Mouse (Mus musculus): ENCODE results near the gene Dst. TPM values are rescaled to one million over a fixed set of nuclear protein-coding genes. Genes with fewer than 3 reads are reported as not detected.

Dst gene
- total and polyA plus RNA-seq, 3 experiments = 0.08 to 0.60 TPM; not detected in 1

DNA sequence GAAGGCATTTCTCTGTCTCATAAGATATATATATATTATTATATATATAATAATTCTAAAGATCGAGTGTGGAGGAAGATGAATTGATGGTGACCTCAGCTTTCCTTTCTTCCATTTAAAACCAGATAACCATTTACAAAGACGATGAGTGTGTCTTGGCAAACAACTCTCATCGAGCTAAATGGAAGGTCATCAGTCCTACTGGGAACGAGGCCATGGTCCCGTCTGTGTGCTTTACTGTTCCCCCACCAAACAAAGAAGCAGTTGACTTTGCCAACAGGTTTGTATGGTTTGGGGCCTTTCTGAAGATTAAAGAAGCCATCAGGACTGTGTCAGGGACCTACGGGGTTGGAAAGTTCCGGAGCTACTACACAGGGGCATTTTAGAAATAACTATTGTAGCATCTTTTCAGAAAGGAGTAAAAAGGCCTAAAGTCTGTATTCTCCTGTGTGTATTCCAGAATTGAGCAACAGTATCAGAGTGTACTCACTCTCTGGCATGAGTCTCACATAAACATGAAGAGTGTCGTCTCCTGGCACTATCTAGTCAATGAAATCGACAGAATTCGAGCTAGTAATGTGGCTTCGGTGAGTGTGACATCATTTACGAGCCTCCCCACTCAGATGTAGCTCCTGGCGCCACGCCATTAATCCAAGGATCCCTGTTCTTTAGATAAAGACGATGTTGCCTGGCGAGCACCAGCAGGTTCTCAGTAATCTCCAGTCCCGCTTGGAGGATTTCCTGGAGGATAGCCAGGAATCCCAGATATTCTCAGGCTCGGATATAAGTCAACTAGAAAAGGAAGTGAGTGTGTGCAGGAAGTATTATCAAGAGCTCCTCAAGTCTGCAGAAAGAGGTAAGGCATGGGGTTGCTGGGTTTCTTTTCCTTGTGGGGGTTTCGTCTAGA, 259.4 kb downstream of the Dst start:
- DNase-seq (ENCODE audit: low read depth, low spot score) = no peak
- H3K27ac ChIP-seq (ENCODE audit: control insufficient read depth, low read depth, low read length) = no peak overlapping the region

DNA sequence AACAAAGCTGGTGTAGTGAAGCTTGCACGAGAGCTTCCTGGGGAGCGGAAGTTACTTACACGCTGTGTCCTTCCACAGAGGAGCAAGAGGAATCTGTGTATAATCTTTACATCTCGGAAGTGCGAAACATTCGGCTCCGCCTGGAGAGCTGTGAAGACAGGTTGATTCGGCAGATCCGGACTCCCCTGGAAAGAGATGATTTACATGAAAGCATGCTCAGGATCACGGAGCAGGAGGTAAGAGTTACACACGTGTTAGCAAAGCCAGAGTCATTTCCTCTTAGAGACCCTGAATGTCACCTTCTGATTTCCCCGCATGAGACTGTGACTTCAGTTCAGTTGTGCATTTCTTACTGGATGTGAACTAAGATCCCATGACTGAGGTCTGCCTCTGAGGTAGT, 261.1 kb downstream of the Dst start:
- Histone ChIP-seq H3K9ac (ENCODE audit: control insufficient read depth, low read depth, low read length, poor library complexity, severe bottlenecking) (no peak overlapping the region), H3K36me3 (ENCODE audit: control insufficient read depth in 1 of 2, insufficient read depth in 2 of 2, low read length in 2 of 2) (no peaks in the 10 kb centered on the region), H3K79me2 (ENCODE audit: control insufficient read depth, insufficient read depth, low read length, poor library complexity) (no peaks in the 10 kb centered on the region), H3K4me3 (ENCODE audit: control insufficient read depth in 1 of 2, insufficient read depth in 1 of 2, low read depth in 2 of 2, low read length in 2 of 2) (no peak overlapping the region), H3K9me3 (replicated peaks; ENCODE audit: insufficient read depth, low read length) (no peaks in the 10 kb centered on the region), H3K27ac (ENCODE audit: control insufficient read depth, low read depth, low read length) (no peak overlapping the region), H3K4me1 (ENCODE audit: control insufficient read depth in 1 of 2, insufficient read depth in 2 of 2, low read length in 2 of 2) (no peaks in the 10 kb centered on the region), H3K27me3 (ENCODE audit: control insufficient read depth in 1 of 2, insufficient read depth in 2 of 2, low read length in 2 of 2) (no peaks in the 10 kb centered on the region)
- no peak for TF ChIP-seq ZC3H11A (IDR thresholded peaks at IDR 0.05; ENCODE audit: low read depth, low read length)
- TF ChIP-seq BHLHE40 (IDR thresholded peaks at IDR 0.05; ENCODE audit: borderline replicate concordance, low read depth, low read length) = no peak
- TF ChIP-seq GATA1 (IDR thresholded peaks at IDR 0.05; ENCODE audit: low read depth, low read length) = no peak
- no peak for DNase-seq (ENCODE audit: low read depth, low spot score)

More for the DNA sequence above, 259.4 kb downstream of the Dst start:
- no peak overlapping the region for H3K9ac ChIP-seq (ENCODE audit: control insufficient read depth, low read depth, low read length, poor library complexity, severe bottlenecking)
- no peaks in the 10 kb centered on the region for H3K4me1 ChIP-seq (ENCODE audit: control insufficient read depth in 1 of 2, insufficient read depth in 2 of 2, low read length in 2 of 2)
- H3K27me3 ChIP-seq (ENCODE audit: control insufficient read depth in 1 of 2, insufficient read depth in 2 of 2, low read length in 2 of 2) = no peaks in the 10 kb centered on the region
- H3K4me3 ChIP-seq (ENCODE audit: control insufficient read depth in 1 of 2, insufficient read depth in 1 of 2, low read depth in 2 of 2, low read length in 2 of 2) = no peak overlapping the region
- H3K79me2 ChIP-seq (ENCODE audit: control insufficient read depth, insufficient read depth, low read length, poor library complexity) = no peaks in the 10 kb centered on the region
- H3K36me3 ChIP-seq (ENCODE audit: control insufficient read depth in 1 of 2, insufficient read depth in 2 of 2, low read length in 2 of 2) = no peaks in the 10 kb centered on the region
- no peak for TF ChIP-seq ELF1 (IDR thresholded peaks at IDR 0.05; ENCODE audit: low read depth, low read length)
- no peak for TF ChIP-seq MAFK (IDR thresholded peaks at IDR 0.05; ENCODE audit: borderline replicate concordance, low read depth, low read length)
- no peak for TF ChIP-seq E2F4 (IDR thresholded peaks at IDR 0.05; ENCODE audit: borderline replicate concordance, low read depth, low read length)
- no peaks in the 10 kb centered on the region for H3K9me3 ChIP-seq (replicated peaks; ENCODE audit: insufficient read depth, low read length)

DNA sequence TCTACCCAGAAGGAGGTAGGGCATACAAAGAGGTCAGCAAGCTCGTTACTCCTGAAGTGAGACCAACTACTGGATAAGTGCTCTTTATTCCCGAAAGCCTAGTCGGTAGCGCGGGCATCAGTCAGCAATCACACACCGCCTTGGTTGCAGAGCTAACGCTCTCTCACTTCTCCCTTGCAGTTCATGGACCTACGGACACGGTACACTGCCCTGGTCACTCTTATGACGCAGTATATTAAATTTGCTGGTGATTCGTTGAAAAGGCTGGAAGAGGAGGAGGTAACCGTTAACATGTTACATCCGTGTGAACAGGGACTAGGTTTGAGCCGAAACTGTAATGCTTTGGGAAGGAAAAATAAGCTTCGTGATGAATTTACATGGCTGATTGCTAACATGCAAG, 266.5 kb downstream of the Dst start:
- no peaks in the 10 kb centered on the region for H3K4me1 ChIP-seq (ENCODE audit: control insufficient read depth in 1 of 2, insufficient read depth in 2 of 2, low read length in 2 of 2)
- no peak overlapping the region for H3K9ac ChIP-seq (ENCODE audit: control insufficient read depth, low read depth, low read length, poor library complexity, severe bottlenecking)
- H3K27me3 ChIP-seq (ENCODE audit: control insufficient read depth in 1 of 2, insufficient read depth in 2 of 2, low read length in 2 of 2) = no peaks in the 10 kb centered on the region
- no peaks in the 10 kb centered on the region for H3K9me3 ChIP-seq (replicated peaks; ENCODE audit: insufficient read depth, low read length)
- no peak for DNase-seq (ENCODE audit: low read depth, low spot score)
- H3K4me3 ChIP-seq (ENCODE audit: control insufficient read depth in 1 of 2, insufficient read depth in 1 of 2, low read depth in 2 of 2, low read length in 2 of 2) = no peak overlapping the region
- TF ChIP-seq ZNF384 (IDR thresholded peaks at IDR 0.05; ENCODE audit: low read depth, low read length) (no peak), MYB (IDR thresholded peaks at IDR 0.05; ENCODE audit: low read depth, low read length) (no peak), RCOR1 (IDR thresholded peaks at IDR 0.05; ENCODE audit: low read depth, low read length) (no peak)
- no peak overlapping the region for H3K27ac ChIP-seq (ENCODE audit: control insufficient read depth, low read depth, low read length)
- H3K79me2 ChIP-seq (ENCODE audit: control insufficient read depth, insufficient read depth, low read length, poor library complexity) = no peaks in the 10 kb centered on the region
- H3K36me3 ChIP-seq (ENCODE audit: control insufficient read depth in 1 of 2, insufficient read depth in 2 of 2, low read length in 2 of 2) = no peaks in the 10 kb centered on the region

All from MEL (cell line).